Mouse (Mus musculus) cerebellum, adult 11 months (tissue): ENCODE results near the gene Sult1c1.
"Not testable (repeated sequence)": the region's sequence is repeated elsewhere in the genome, so short reads cannot be mapped to it uniquely, and the experiment has no call there.

Experiments used
- DNase-seq: peaks from one replicate; pipeline ENCODE4 v3.0.0; 2022

The Sult1c1 gene

DNA sequence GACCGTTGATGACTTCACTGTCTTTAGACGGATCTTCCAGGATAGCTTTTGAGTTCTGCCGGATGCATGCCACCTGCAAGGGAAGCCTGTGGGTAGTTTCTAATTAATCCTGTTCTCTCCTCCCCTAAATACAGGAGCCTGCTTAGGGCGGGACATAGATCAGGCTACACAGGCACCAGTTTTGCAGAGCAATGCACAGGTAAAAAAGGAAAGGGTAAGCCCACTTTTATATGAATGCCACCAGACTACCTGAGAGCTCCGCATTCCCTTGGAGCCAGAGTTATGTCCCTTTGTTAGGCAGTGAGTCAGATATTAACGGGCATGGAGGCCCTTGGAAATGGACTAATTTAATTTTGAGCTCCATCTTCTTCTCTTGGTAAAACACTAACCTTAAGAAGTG lies at the start of gene Sult1c1:
TSS of gene Sult1c1 (minus strand) at position 101 of the 400 bp plus-strand sequence.
- no peak for DNase-seq

DNA sequence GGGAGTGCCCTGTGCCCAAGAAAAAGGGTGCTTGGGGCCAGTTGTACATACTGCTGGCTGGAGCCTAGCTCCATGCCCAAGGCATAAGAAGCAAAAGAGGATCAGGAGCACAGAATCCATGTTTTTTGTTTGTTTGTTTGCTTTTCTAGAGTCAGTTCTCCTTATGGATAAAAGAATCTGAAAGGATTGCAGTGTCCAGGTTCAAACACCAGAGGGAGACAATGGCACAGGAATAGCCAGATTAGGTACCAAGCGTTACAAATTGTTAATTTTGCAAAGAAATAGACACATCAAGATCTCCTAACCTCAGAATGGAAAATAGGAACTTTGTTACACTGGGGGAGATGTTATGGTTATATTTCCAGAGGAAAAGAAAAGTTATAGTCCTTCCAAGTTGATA lies 23.7 kb upstream of the Sult1c1 start:
- no peak for DNase-seq

DNA sequence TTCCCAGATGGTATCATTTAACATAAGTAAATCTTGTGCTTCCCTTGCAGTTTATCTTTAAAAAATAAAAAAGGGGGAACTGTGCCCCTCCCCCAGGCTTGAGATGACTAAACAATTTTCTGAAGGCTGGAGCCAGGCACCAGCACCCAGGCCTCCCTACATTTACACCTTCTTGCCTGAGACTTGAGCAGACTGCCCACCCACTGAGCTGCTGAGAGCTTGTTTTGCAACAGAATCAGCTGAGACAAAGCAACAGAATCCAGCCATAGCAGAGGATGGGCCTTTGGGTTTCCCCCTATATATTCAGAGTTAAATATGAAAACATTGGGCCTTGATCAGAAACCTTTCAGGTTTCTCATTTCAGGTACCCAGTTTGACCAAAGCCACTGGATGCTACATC lies 20.7 kb upstream of the Sult1c1 start:
- DNase-seq, result no peak

DNA sequence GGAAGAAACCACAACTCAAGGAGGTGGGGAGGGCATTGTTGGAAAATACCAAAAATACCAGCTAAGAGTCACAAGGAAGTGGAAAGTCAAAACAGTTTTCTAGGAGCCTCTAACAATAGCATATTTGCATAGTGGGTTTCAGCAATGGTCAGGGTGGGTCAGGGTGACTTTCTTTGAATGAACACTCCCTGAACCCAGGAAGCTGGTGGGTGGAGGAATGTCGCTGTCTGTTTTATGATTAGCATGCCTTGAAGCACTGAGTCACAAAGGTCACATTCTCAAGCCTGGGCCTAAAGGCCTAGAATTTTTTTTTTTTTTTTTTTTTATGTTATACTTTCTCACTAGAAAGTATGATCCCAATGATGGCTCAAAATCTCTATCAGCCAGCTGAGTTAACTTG lies 20.1 kb upstream of the Sult1c1 start:
- not testable (repeated sequence) for DNase-seq

DNA sequence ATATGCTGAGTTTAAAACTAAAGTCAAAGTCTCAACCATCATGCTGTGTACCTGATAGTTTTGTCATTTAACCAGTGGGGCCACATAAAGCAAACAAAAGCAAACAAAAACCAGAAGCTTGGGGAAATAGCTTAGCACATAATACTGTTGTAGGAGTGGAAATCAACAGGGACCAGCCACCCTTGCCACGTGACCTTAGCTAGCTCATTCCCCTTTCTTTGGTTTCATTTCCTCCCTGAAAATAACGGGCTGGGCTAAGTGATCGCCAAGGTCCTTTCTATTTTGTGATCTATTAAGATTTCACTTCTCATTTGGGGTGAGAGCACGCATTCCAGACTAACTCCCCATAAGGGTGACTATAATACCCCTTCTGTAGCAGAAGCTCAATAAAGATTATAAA lies 13.0 kb upstream of the Sult1c1 start:
- DNase-seq, result no peak

DNA sequence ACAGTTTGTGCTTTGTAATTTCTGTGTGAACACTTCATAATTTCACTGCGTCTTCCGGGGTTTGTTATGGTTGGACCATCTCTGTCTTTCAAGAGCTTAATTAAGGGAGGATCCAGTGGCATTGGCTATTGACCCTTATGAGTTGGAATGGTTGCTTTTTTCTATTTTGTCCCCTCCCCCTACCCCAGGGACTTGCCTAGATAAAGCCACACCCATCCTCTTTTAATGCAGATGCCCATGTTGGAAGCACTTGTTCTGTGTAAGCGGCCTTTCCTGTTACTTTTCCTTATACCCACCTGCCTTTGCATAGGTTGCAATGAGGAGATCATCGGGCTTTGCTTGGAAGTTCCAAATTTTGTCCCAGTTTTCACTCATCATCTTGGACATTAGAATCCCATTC lies 16.9 kb downstream of the Sult1c1 start:
- no peak for DNase-seq

DNA sequence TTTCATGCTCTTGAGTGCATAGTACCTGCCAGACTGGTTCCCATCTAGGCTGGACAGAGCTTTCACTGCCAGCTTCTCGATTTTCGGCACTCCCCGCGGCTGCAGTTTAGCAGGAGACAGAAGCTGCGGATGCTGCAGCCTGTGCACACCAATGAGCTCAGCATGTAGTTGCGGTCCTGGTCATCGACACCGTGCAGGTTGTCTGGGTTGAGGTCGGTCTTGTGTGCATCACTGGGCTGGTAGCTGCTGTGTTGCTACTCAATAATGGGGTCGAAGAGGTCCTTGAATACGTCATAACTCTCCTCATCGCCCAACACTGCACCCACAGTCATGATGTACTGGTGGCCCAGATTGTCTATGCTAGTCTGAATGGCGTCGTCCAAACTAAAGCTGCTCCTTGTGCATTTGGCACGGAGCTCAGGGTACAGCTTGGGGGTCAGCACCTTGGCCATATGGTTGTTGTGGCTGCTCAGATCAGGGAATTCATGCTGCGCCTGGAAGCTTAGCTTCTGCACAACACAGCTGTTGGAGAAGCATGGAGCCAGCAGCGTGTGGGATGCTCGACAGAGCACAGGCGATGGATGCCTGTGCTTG lies 48.8 kb downstream of the Sult1c1 start:
- DNase-seq, result no peak

DNA sequence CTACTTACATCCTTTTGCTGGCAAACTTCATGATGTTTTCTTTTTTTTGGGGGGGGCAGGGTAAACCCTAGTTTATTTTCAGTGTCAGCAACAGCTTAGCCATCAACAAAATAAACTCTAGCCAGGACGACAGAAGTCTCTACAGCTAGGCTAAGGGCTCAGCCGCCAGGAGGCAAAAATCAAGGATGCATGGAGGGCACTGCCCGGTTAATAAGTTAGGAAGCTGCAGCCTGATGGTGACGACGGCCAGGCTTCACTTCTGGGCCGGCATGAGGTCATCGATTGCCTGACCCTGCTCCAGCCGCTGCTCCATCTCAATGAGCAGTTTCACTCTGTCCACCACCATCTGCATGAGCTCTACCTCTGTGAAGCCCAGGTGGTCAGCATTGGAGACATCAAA lies 49.7 kb downstream of the Sult1c1 start:
- no peak for DNase-seq
